Mouse (Mus musculus): ENCODE measurements at regions not wholly inside any gene's neighbourhood (a gene's known extent, or its start where the extent isn't known, plus 50 kb on each side); places are given as distances from the start of the nearest gene placed in this dataset.

GRCm38 (mm10) chr3:40398184-40398583 is 132.9 kb upstream of the Intu start:
- TF ChIP-seq POLR2A (IDR thresholded peaks at IDR 0.05; ENCODE audit: extremely low read depth, insufficient read depth, low read length), result no peak
- TF ChIP-seq CTCF (IDR thresholded peaks at IDR 0.05; ENCODE audit: extremely low read depth, insufficient read depth, low read length), result no peak

All from cortical plate, adult 2 months (tissue).